Mouse (Mus musculus): Measurements from ENCODE around the gene Cux2. TPM values are rescaled to one million over a fixed set of nuclear protein-coding genes. Genes with fewer than 3 reads are reported as not detected.

Gene Cux2
- polyA plus RNA-seq, 1 experiment from 2014 or later, result 4.1 TPM

GRCm38 (mm10) chr5:122080930-122081329, 31.0 kb upstream of the Cux2 start:
- Histone ChIP-seq H3K9me3 (replicated peaks) (no peaks in the 10 kb centered on the region), H3K9ac (no peak overlapping the region), H3K4me1 (peaks cover 21% of the 10 kb centered on the region), H3K27ac (replicated peaks) (0 out of 2 replicates have a peak overlapping the region, but pooled peaks have one; percentile 13), H3K4me2 (replicated peaks) (no peak overlapping the region), H3K27me3 (no peaks in the 10 kb centered on the region), H3K36me3 (no peaks in the 10 kb centered on the region), H3K4me3 (replicated peaks) (no peak overlapping the region)
- ATAC-seq (ENCODE audit: insufficient number of reproducible peaks, low FRiP score, low TSS enrichment, low read depth), result peak; percentile 72; the same call in 1 of the 2 replicates
- 21% methylated on average over 11 of the region's 11 CpGs for WGBS

GRCm38 (mm10) chr5:122079796-122080195, 29.9 kb upstream of the Cux2 start:
- 82% methylated on average over 7 of the region's 7 CpGs for WGBS
- Histone ChIP-seq H3K27ac (replicated peaks) (no peak overlapping the region), H3K9ac (no peak overlapping the region), H3K4me3 (replicated peaks) (no peak overlapping the region), H3K27me3 (no peaks in the 10 kb centered on the region), H3K4me1 (peaks cover 17% of the 10 kb centered on the region), H3K36me3 (no peaks in the 10 kb centered on the region), H3K9me3 (replicated peaks) (no peaks in the 10 kb centered on the region), H3K4me2 (replicated peaks) (no peak overlapping the region)
- ATAC-seq (ENCODE audit: insufficient number of reproducible peaks, low FRiP score, low TSS enrichment, low read depth), result no peak

GRCm38 (mm10) chr5:122077244-122077643, 27.3 kb upstream of the Cux2 start:
- H3K9ac ChIP-seq, result no peak overlapping the region
- ATAC-seq (ENCODE audit: insufficient number of reproducible peaks, low FRiP score, low TSS enrichment, low read depth), result no peak
- H3K9me3 ChIP-seq (replicated peaks), result no peaks in the 10 kb centered on the region
- no peak overlapping the region for H3K4me2 ChIP-seq (replicated peaks)
- 76% methylated on average over 4 of the region's 4 CpGs for WGBS
- H3K36me3 ChIP-seq, result no peaks in the 10 kb centered on the region
- no peak overlapping the region for H3K4me3 ChIP-seq (replicated peaks)
- H3K27ac ChIP-seq (replicated peaks), result no peak overlapping the region
- no peaks in the 10 kb centered on the region for H3K27me3 ChIP-seq
- peaks cover 17% of the 10 kb centered on the region for H3K4me1 ChIP-seq

GRCm38 (mm10) chr5:122075736-122076135, 25.8 kb upstream of the Cux2 start:
- H3K9me3 ChIP-seq (replicated peaks), result no peaks in the 10 kb centered on the region
- H3K9ac ChIP-seq, result no peak overlapping the region
- WGBS, result 53% methylated on average over 3 of the region's 3 CpGs
- H3K4me1 ChIP-seq, result peaks cover 12% of the 10 kb centered on the region
- H3K4me2 ChIP-seq (replicated peaks), result no peak overlapping the region
- no peak for ATAC-seq (ENCODE audit: insufficient number of reproducible peaks, low FRiP score, low TSS enrichment, low read depth)
- no peaks in the 10 kb centered on the region for H3K36me3 ChIP-seq
- H3K27me3 ChIP-seq, result no peaks in the 10 kb centered on the region
- H3K27ac ChIP-seq (replicated peaks), result no peak overlapping the region
- H3K4me3 ChIP-seq (replicated peaks), result no peak overlapping the region

- Histone ChIP-seq H3K36me3 (no peaks in the 10 kb centered on the region), H3K4me1 (no peaks in the 10 kb centered on the region), H3K27ac (replicated peaks) (no peak overlapping the region), H3K4me3 (replicated peaks) (no peak overlapping the region), H3K9me3 (replicated peaks) (no peaks in the 10 kb centered on the region), H3K27me3 (no peaks in the 10 kb centered on the region), H3K4me2 (replicated peaks) (no peak overlapping the region), H3K9ac (no peak overlapping the region)
- no peak for ATAC-seq (ENCODE audit: insufficient number of reproducible peaks, low FRiP score, low TSS enrichment, low read depth)
- WGBS, result 74% methylated on average over 4 of the region's 4 CpGs
These were observed 22.1 kb upstream of the Cux2 start for GRCm38 (mm10) chr5:122071997-122072396.

- Histone ChIP-seq H3K27me3 (no peaks in the 10 kb centered on the region), H3K36me3 (no peaks in the 10 kb centered on the region), H3K4me2 (replicated peaks) (no peak overlapping the region), H3K9ac (no peak overlapping the region), H3K27ac (replicated peaks) (no peak overlapping the region; the same call in 1 of the 2 replicates), H3K4me3 (replicated peaks) (no peak overlapping the region), H3K9me3 (replicated peaks) (no peaks in the 10 kb centered on the region), H3K4me1 (no peaks in the 10 kb centered on the region)
- ATAC-seq (ENCODE audit: insufficient number of reproducible peaks, low FRiP score, low TSS enrichment, low read depth), result no peak
- WGBS, result 66% methylated on average over 16 of the region's 16 CpGs
These were observed 21.3 kb upstream of the Cux2 start for GRCm38 (mm10) chr5:122070963-122071800.

- Histone ChIP-seq H3K27ac (replicated peaks) (no peak overlapping the region), H3K4me3 (replicated peaks) (no peak overlapping the region), H3K27me3 (no peaks in the 10 kb centered on the region), H3K9me3 (replicated peaks) (no peaks in the 10 kb centered on the region), H3K36me3 (no peaks in the 10 kb centered on the region), H3K9ac (no peak overlapping the region), H3K4me1 (no peaks in the 10 kb centered on the region), H3K4me2 (replicated peaks) (no peak overlapping the region)
- no peak for ATAC-seq (ENCODE audit: insufficient number of reproducible peaks, low FRiP score, low TSS enrichment, low read depth)
- WGBS, result 74% methylated on average over 13 of the region's 13 CpGs
These were observed 18.7 kb upstream of the Cux2 start for GRCm38 (mm10) chr5:122068563-122068962.

GRCm38 (mm10) chr5:122063204-122063933, 13.5 kb upstream of the Cux2 start:
- no peak for ATAC-seq (ENCODE audit: insufficient number of reproducible peaks, low FRiP score, low TSS enrichment, low read depth)
- WGBS, result 67% methylated on average over 25 of the region's 25 CpGs
- Histone ChIP-seq H3K4me2 (replicated peaks) (no peak overlapping the region), H3K9ac (no peak overlapping the region), H3K36me3 (no peaks in the 10 kb centered on the region), H3K4me3 (replicated peaks) (no peak overlapping the region), H3K9me3 (replicated peaks) (no peaks in the 10 kb centered on the region), H3K27me3 (0 out of 2 replicates have a peak, but pooled peaks cover 3% of the 10 kb centered on the region), H3K27ac (replicated peaks) (no peak overlapping the region), H3K4me1 (peaks cover 7% of the 10 kb centered on the region; the same call in 1 of the 2 replicates)

GRCm38 (mm10) chr5:122062479-122062878, 12.6 kb upstream of the Cux2 start:
- Histone ChIP-seq H3K36me3 (no peaks in the 10 kb centered on the region), H3K27ac (replicated peaks) (no peak overlapping the region), H3K4me2 (replicated peaks) (peak overlapping the region; percentile 23; the same call in 1 of the 2 replicates), H3K4me1 (peaks cover 7% of the 10 kb centered on the region; the same call in 1 of the 2 replicates), H3K9me3 (replicated peaks) (no peaks in the 10 kb centered on the region), H3K4me3 (replicated peaks) (no peak overlapping the region), H3K9ac (no peak overlapping the region), H3K27me3 (0 out of 2 replicates have a peak, but pooled peaks cover 3% of the 10 kb centered on the region)
- 22% methylated on average over 12 of the region's 12 CpGs for WGBS
- no peak for ATAC-seq (ENCODE audit: insufficient number of reproducible peaks, low FRiP score, low TSS enrichment, low read depth)

GRCm38 (mm10) chr5:122060767-122061333, 10.9 kb upstream of the Cux2 start:
- H3K27ac ChIP-seq (replicated peaks), result no peak overlapping the region
- peaks cover 7% of the 10 kb centered on the region; the same call in 1 of the 2 replicates for H3K4me1 ChIP-seq
- H3K27me3 ChIP-seq, result 0 out of 2 replicates have a peak, but pooled peaks cover 3% of the 10 kb centered on the region
- WGBS, result 29% methylated on average over 8 of the region's 12 CpGs
- ATAC-seq (ENCODE audit: insufficient number of reproducible peaks, low FRiP score, low TSS enrichment, low read depth), result no peak
- no peaks in the 10 kb centered on the region for H3K36me3 ChIP-seq
- H3K9me3 ChIP-seq (replicated peaks), result no peaks in the 10 kb centered on the region
- no peak overlapping the region for H3K4me2 ChIP-seq (replicated peaks)
- H3K9ac ChIP-seq, result no peak overlapping the region
- no peak overlapping the region for H3K4me3 ChIP-seq (replicated peaks)

All from embryonic facial prominence, embryonic 15.5 days (tissue).